Mouse (Mus musculus) CH12.LX (cell line): Measurements from ENCODE around the gene Gm5965. TPM values are rescaled to one million over a fixed set of nuclear protein-coding genes. Genes with fewer than 3 reads are reported as not detected.

Experiments used
- DNase-seq: peaks from one replicate; pipeline ENCODE4 v3.0.0-alpha.2; 2013; ENCODE audit errors: extremely low read depth
- H3K27ac ChIP-seq: 2 replicates; pipeline ENCODE4 v1.5.1; 2012; ENCODE audit warnings: low read depth, mild to moderate bottlenecking, control low read depth, moderate library complexity; ENCODE audit not compliant: insufficient read depth
- H3K27me3 ChIP-seq: replicated peaks from 2 replicates; pipeline ENCODE3; 2012; ENCODE audit warnings: inconsistent platforms
- H3K36me3 ChIP-seq, 2 experiments: replicated peaks in 1 of 2; 2 replicates each; pipeline versions ENCODE3 to v1.6.1; 2012; ENCODE audit warnings: inconsistent platforms in 1 of 2, low read length in 1 of 2, mild to moderate bottlenecking in 1 of 2, mixed read lengths in 1 of 2, moderate library complexity in 1 of 2; ENCODE audit not compliant: control insufficient read depth in 1 of 2, insufficient read depth in 1 of 2
- H3K4me1 ChIP-seq, 2 experiments: 2 replicates each; pipeline ENCODE4 v1.6.1; 2012; ENCODE audit warnings: inconsistent platforms in 1 of 2, moderate library complexity in 1 of 2; ENCODE audit not compliant: insufficient read depth in 2 of 2, control insufficient read depth in 1 of 2
- H3K4me2 ChIP-seq: 2 replicates; pipeline ENCODE4 v1.6.1; 2012; ENCODE audit warnings: low read depth, mild to moderate bottlenecking, control low read depth; ENCODE audit not compliant: poor library complexity, insufficient read depth, severe bottlenecking
- H3K4me3 ChIP-seq, 3 experiments: fragments of 150-350 bp in 1 of 3; sonication (generic) in 1 of 3; replicated peaks in 1 of 3; 2 replicates each; pipeline versions ENCODE3 to v1.5.1; 2011 to 2012; ENCODE audit warnings: low read depth in 2 of 3, low read length in 2 of 3, mild to moderate bottlenecking in 2 of 3, moderate library complexity in 2 of 3, control low read depth in 1 of 3, improper control_type of control experiment in 1 of 3, inconsistent platforms in 1 of 3, mixed read lengths in 1 of 3; ENCODE audit not compliant: poor library complexity in 1 of 3
- H3K79me2 ChIP-seq: replicated peaks from 2 replicates; pipeline ENCODE4 v1.6.1; 2012; ENCODE audit warnings: mild to moderate bottlenecking, moderate library complexity; ENCODE audit not compliant: control insufficient read depth, poor library complexity, insufficient read depth, severe bottlenecking; ENCODE audit errors: extremely low read depth
- H3K9ac ChIP-seq: 2 replicates; pipeline ENCODE4 v1.6.1; 2012; ENCODE audit warnings: low read depth, mild to moderate bottlenecking, control low read depth, moderate library complexity; ENCODE audit not compliant: insufficient read depth
- H3K9me3 ChIP-seq: replicated peaks from 2 replicates; pipeline ENCODE3; 2012; ENCODE audit warnings: low read length, inconsistent platforms, mixed read lengths
- ELF1 ChIP-seq: IDR thresholded peaks from 2 replicates; pipeline ENCODE4 v1.6.1; 2014; ENCODE audit warnings: low read depth, mild to moderate bottlenecking, inconsistent platforms, low read length, improper control_type of control experiment
- GABPA ChIP-seq: IDR thresholded peaks from 2 replicates; pipeline ENCODE4 v1.6.1; 2012; ENCODE audit warnings: low read depth, low read length, improper control_type of control experiment, inconsistent platforms; ENCODE audit not compliant: insufficient replicate concordance
- HCFC1 ChIP-seq: IDR thresholded peaks from 2 replicates; pipeline ENCODE4 v1.6.1; 2012; ENCODE audit warnings: low read depth, mild to moderate bottlenecking, inconsistent platforms, low read length, improper control_type of control experiment
- JUN ChIP-seq: IDR thresholded peaks from 2 replicates; pipeline ENCODE4 v1.6.1; 2011; ENCODE audit warnings: low read depth, mild to moderate bottlenecking, low read length, improper control_type of control experiment, moderate library complexity; ENCODE audit not compliant: insufficient read depth
- JUND ChIP-seq: conservative IDR thresholded peaks from 2 replicates; pipeline ENCODE4 v1.6.1; 2011; ENCODE audit warnings: low read depth, low read length, improper control_type of control experiment
- KAT2A ChIP-seq: IDR thresholded peaks from 2 replicates; pipeline ENCODE4 v1.6.1; 2012; ENCODE audit warnings: low read length, improper control_type of control experiment, inconsistent platforms; ENCODE audit not compliant: insufficient replicate concordance
- MAFK ChIP-seq: IDR thresholded peaks from 2 replicates; pipeline ENCODE4 v1.6.1; 2011; ENCODE audit warnings: low read length, improper control_type of control experiment; ENCODE audit not compliant: insufficient replicate concordance
- MXI1 ChIP-seq: IDR thresholded peaks from 2 replicates; pipeline ENCODE4 v1.6.1; 2011; ENCODE audit warnings: mild to moderate bottlenecking, low read depth, low read length, improper control_type of control experiment
- SIN3A ChIP-seq: IDR thresholded peaks from 2 replicates; pipeline ENCODE4 v1.6.1; 2012; ENCODE audit warnings: low read length, improper control_type of control experiment, inconsistent platforms
- TBP ChIP-seq: conservative IDR thresholded peaks from 2 replicates; pipeline ENCODE4 v1.6.1; 2011; ENCODE audit warnings: low read depth, low read length, improper control_type of control experiment
- USF2 ChIP-seq: conservative IDR thresholded peaks from 2 replicates; pipeline ENCODE4 v1.6.1; 2011; ENCODE audit warnings: low read depth, low read length, improper control_type of control experiment
- ZC3H11A ChIP-seq: IDR thresholded peaks from 2 replicates; pipeline ENCODE4 v1.6.1; 2012; ENCODE audit warnings: low read depth, mild to moderate bottlenecking, inconsistent platforms, low read length, improper control_type of control experiment
- dilution Hi-C: fragments of 300-500 bp; cut with MboI; formaldehyde crosslinking; loops from 2 replicates; pipeline ENCODE4 v1.14.3; 2020; ENCODE audit warnings: low sequenced_read_pairs; ENCODE audit not compliant: extremely low pct_unique_long_range_greater_than_20kb, extremely low pct_ligation_motif_present
- in situ Hi-C: fragments of 300-500 bp; cut with MboI; formaldehyde crosslinking; loops from 3 replicates; pipeline ENCODE4 v1.14.3; 2019; ENCODE audit warnings: low sequenced_read_pairs, low pct_ligation_motif_present, low pct_unique_long_range_greater_than_20kb, mixed read lengths
- polyA plus RNA-seq: library from polyadenylated mRNA; unstranded; fragments of >175 nt; gene quantifications from 2 replicates; pipeline ENCODE4 v1.2.1, GENCODE M21; 2012; ENCODE audit warnings: low read depth; ENCODE audit not compliant: insufficient read length
- total RNA-seq, 2 experiments: library from RNA; depleted of rRNA; stranded (reverse); fragments of 300-350 nt in 1 of 2; fragments of >200 nt in 1 of 2; gene quantifications; 2 replicates each; pipeline ENCODE4 v1.2.3; 2012 to 2014

Gene Gm5965
- total and polyA plus RNA-seq, 3 experiments: not detected

DNA sequence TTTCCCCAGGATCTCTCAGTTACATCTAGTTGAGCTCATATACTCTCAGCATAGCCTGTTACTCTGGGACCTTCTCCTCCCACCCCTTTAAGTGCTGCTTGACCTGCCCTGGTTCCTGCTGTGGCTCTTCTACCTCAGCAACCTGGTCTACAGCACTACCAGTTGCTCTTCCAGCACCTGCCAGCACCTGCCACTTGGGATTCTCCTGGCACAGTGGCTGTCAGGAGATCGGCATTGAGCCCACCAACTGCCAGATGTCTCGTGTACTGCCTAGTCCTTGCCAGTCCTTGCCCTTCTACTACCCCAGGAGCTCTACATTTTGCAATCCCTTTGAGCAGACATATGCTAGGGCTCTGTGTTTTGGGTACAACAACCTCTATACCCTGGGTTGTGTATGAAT, 9.1 kb downstream of the Gm5965 start:
- Histone ChIP-seq H3K79me2 (no peaks in the 10 kb centered on the region), H3K9ac (no peak overlapping the region), H3K4me3 (no peak overlapping the region), H3K36me3 (no peaks in the 10 kb centered on the region), H3K4me2 (no peak overlapping the region), H3K27ac (no peak overlapping the region), H3K9me3 (peaks cover 43% of the 10 kb centered on the region), H3K27me3 (no peaks in the 10 kb centered on the region), H3K4me1 (no peaks in the 10 kb centered on the region)
- DNase-seq: no peak
- no peak for TF ChIP-seq KAT2A
- dilution Hi-C loops: no loop called here
- in situ Hi-C loops: no loop called here

DNA sequence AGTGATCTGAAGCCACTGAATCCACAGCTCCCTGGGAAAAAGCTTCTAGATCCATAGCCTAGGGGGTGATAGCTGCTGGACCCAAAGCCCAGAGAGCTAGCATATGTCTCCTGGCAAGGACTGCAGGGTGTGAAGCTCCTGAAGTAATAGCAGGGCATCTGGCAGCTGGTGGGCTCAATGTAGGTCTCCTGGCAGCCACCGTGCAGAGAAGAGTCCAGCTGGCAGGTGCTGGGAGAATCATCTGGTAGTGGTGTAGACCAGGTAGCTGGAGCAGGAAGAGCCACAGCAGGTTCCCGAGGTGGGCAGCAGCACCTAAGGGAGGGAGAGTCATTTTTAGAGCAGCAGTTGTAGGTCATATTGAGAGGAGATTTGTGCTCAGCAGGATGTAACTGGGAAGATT, 34.1 kb downstream of the Gm5965 start, which contains the start of gene Gm20741:
TSS of gene Gm20741 (minus strand) at position 394 of the 400 bp plus-strand sequence.
- Histone ChIP-seq H3K4me2 (no peak within 1 kb of the TSS), H3K4me3 (no peak within 1 kb of the TSS), H3K4me1 (no peaks in the 10 kb centered on the region), H3K79me2 (no peaks in the 10 kb centered on the region), H3K27me3 (no peaks in the 10 kb centered on the region), H3K36me3 (no peaks in the 10 kb centered on the region), H3K9ac (no peak within 1 kb of the TSS), H3K9me3 (peaks cover 56% of the 10 kb centered on the region), H3K27ac (no peak within 1 kb of the TSS)
- no peak for TF ChIP-seq KAT2A
- no peak for TF ChIP-seq JUND
- DNase-seq: no peak
- dilution Hi-C loops: no loop called here
- in situ Hi-C loops: no loop called here

DNA sequence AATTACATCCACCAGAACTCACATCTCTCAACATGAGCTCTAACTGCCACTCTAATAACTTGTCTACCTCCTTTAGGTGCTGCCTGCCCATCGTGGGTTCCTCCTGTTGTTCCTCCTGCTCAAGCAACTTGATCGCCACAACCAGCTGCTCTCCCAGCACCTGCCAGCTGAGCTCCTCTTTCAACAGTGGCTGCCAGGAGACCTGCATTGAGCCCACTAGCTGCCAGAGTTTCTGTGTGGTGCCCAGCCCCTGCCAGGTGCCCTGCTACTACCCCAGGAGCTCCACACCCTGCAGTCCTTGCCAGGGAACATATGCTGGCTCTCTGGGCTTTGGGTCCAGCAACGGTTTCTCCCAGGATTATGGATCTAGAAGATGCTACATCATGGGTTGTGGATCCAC, 42.4 kb downstream of the Gm5965 start, which contains the start of gene Krtap15:
TSS of gene Krtap15 (plus strand) at position 150 of the 400 bp plus-strand sequence.
- dilution Hi-C loops (no loop called here), in situ Hi-C loops (no loop called here)
- Histone ChIP-seq H3K79me2 (no peaks in the 10 kb centered on the region), H3K36me3 (no peaks in the 10 kb centered on the region), H3K27ac (no peak within 1 kb of the TSS), H3K9me3 (peaks cover 47% of the 10 kb centered on the region), H3K4me1 (no peaks in the 10 kb centered on the region), H3K4me2 (no peak within 1 kb of the TSS), H3K4me3 (no peak within 1 kb of the TSS), H3K27me3 (no peaks in the 10 kb centered on the region), H3K9ac (no peak within 1 kb of the TSS)
- TF ChIP-seq TBP (no peak), KAT2A (no peak), USF2 (no peak), JUN (no peak), MAFK (no peak), SIN3A (no peak), ELF1 (no peak), GABPA (no peak), HCFC1 (no peak), MXI1 (no peak), ZC3H11A (no peak)
- DNase-seq: no peak
